Mouse (Mus musculus) liver, embryonic 14.5 days (tissue): Measurements from ENCODE around the gene Taf4. TPM values are rescaled to one million over a fixed set of nuclear protein-coding genes. Genes with fewer than 3 reads are reported as not detected.
A peak's percentile ranks its signal among the peaks of the same experiment; 100 is the strongest.

ENCODE experiments used
- ATAC-seq: fragments of 200-750 bp; cut with Nextera tagmentation; 2 replicates; pipeline ENCODE4 v1.8.0; 2017; ENCODE audit warnings: moderate number of reproducible peaks, mild to moderate bottlenecking, moderate library complexity; ENCODE audit not compliant: insufficient read depth
- DNase-seq, 3 experiments: peaks; one replicate each; pipeline ENCODE4 v3.0.0-alpha.2; 2012 to 2013; ENCODE audit warnings: low read depth in 3 of 3, low spot score in 3 of 3
- H3K27ac ChIP-seq: fragments of 300-500 bp; sonication (generic); 2 replicates; pipeline ENCODE4 v1.5.1; 2014; ENCODE audit warnings: moderate library complexity, mild to moderate bottlenecking, control low read depth, inconsistent platforms
- H3K27me3 ChIP-seq: fragments of 300-500 bp; sonication (generic); 2 replicates; pipeline ENCODE4 v1.6.1; 2014; ENCODE audit warnings: mild to moderate bottlenecking, low read length, moderate library complexity; ENCODE audit not compliant: control insufficient read depth, insufficient read depth
- H3K36me3 ChIP-seq: fragments of 300-500 bp; sonication (generic); replicated peaks from 2 replicates; pipeline ENCODE4 v1.6.1; 2014; ENCODE audit warnings: low read depth; ENCODE audit not compliant: control insufficient read depth, insufficient read depth
- H3K4me1 ChIP-seq, 2 experiments: fragments of 200-500 bp in 1 of 2; fragments of 300-500 bp in 1 of 2; sonication (generic) in 1 of 2; replicated peaks; 2 replicates each; pipeline ENCODE4 v1.6.1; 2012 to 2014; ENCODE audit warnings: antibody characterized with exemption in 1 of 2, inconsistent platforms in 1 of 2, low read length in 1 of 2; ENCODE audit not compliant: control insufficient read depth in 2 of 2, insufficient read depth in 2 of 2
- H3K4me2 ChIP-seq: fragments of 300-500 bp; sonication (generic); 2 replicates; pipeline ENCODE4 v1.6.1; 2014; ENCODE audit warnings: low read depth, mild to moderate bottlenecking, control low read depth, moderate library complexity
- H3K4me3 ChIP-seq, 2 experiments: fragments of 200-500 bp in 1 of 2; fragments of 300-500 bp in 1 of 2; sonication (generic) in 1 of 2; 2 replicates each; pipeline ENCODE4 v1.5.1; 2012 to 2014; ENCODE audit warnings: low read depth in 2 of 2, low read length in 2 of 2, mild to moderate bottlenecking in 2 of 2, control low read depth in 1 of 2, inconsistent platforms in 1 of 2, moderate library complexity in 1 of 2; ENCODE audit not compliant: insufficient read depth in 1 of 2
- H3K9ac ChIP-seq: fragments of 300-500 bp; sonication (generic); replicated peaks from 2 replicates; pipeline ENCODE4 v1.6.1; 2014; ENCODE audit warnings: mild to moderate bottlenecking, control low read depth, moderate library complexity
- H3K9me3 ChIP-seq: fragments of 300-500 bp; sonication (generic); 2 replicates; pipeline ENCODE4 v1.6.1; 2016; ENCODE audit warnings: low read length, mixed read lengths; ENCODE audit not compliant: control insufficient read depth
- CTCF ChIP-seq: IDR thresholded peaks from 2 replicates; pipeline ENCODE4 v1.5.1; 2016; ENCODE audit warnings: antibody characterized with exemption, low read depth, control low read depth
- EP300 ChIP-seq: IDR thresholded peaks from 2 replicates; pipeline ENCODE4 v1.6.1; 2016; ENCODE audit warnings: antibody characterized with exemption, low read depth
- WGBS: fragments of 180-500 bp; shearing (Covaris S2); extraction: QIAGEN DNeasy Blood & Tissue Kit; methylation state at CpG from one replicate; pipeline ENCODE4 v1.1.7; 2014; ENCODE audit not compliant: insufficient replicate concordance; 5-methylcytosine and 5-hydroxymethylcytosine counted together
- polyA plus RNA-seq, 2 experiments: library from polyadenylated mRNA; depleted of rRNA in 1 of 2; stranded (reverse) in 1 of 2; unstranded in 1 of 2; fragments of >200 nt; fragmentation: Nextera tagmentation in 1 of 2; extraction: Ambion mirVana in 1 of 2; gene quantifications; 2 replicates each; pipeline versions ENCODE4 v1.2.1 to v1.2.3; 2012 to 2014

Gene Taf4
- polyA plus RNA-seq, 2 experiments = 2.3 to 5.7 TPM

DNA sequence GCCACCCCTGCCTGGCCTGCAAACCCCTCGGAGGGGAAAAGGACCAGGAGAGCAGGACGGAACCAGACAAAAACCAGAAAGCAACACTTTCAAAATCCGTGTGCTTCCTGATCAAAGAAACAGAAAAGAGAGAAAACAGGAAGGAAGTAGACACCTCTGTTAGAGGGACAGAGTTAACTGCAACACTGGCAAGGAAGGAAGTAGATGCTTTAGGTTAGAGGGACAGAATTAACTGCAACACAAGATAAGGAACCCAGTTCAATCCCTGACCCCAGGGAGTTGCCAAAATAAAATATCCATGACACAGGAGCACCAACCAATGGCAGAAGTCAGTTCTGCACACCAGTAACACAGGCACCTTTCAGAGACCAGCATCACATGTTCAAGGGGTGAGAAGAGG, 42.3 kb downstream of the Taf4 start:
- Histone ChIP-seq H3K4me2 (no peak overlapping the region), H3K4me3 (no peak overlapping the region), H3K4me1 (peaks cover 0 to 2% of the 10 kb centered on the region in 2 experiments; a peak in 1 of 4 replicates), H3K27ac (no peak overlapping the region), H3K9me3 (no peaks in the 10 kb centered on the region), H3K27me3 (no peaks in the 10 kb centered on the region), H3K9ac (no peak overlapping the region), H3K36me3 (peaks cover 19% of the 10 kb centered on the region)
- 58% methylated on average over 3 of the region's 3 CpGs for WGBS
- TF ChIP-seq EP300 = no peak
- no peak for TF ChIP-seq CTCF
- ATAC-seq (no peak), DNase-seq (no peak)

DNA sequence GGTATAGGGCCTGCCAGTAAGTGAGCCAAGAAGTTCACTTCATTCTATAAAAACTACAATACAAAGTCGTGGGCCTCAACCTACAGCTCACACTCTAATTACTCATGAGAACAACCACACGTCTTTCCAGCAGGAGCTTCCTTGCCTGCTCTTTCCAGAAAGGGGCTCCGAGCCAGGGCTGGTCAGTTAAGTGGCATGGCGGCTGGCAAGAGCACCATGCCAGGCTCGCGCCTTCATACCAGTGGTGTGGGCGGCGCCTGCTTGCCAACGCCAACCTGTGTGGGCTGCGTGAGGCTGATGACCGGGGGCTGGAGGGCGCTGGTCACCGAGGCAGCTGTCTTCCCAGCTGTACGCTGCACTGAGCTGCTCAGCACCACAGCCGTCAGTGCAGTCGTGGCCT, 44.7 kb downstream of the Taf4 start:
- Histone ChIP-seq H3K4me2 (no peak overlapping the region), H3K36me3 (peaks cover 23% of the 10 kb centered on the region), H3K27ac (no peak overlapping the region), H3K9ac (no peak overlapping the region), H3K9me3 (no peaks in the 10 kb centered on the region), H3K4me1 (no peaks in the 10 kb centered on the region; a peak in 1 of 4 replicates), H3K27me3 (no peaks in the 10 kb centered on the region), H3K4me3 (no peak overlapping the region)
- 89% methylated on average over 16 of the region's 16 CpGs for WGBS
- no peak for DNase-seq
- no peak for ATAC-seq
- TF ChIP-seq CTCF (no peak), EP300 (no peak)

DNA sequence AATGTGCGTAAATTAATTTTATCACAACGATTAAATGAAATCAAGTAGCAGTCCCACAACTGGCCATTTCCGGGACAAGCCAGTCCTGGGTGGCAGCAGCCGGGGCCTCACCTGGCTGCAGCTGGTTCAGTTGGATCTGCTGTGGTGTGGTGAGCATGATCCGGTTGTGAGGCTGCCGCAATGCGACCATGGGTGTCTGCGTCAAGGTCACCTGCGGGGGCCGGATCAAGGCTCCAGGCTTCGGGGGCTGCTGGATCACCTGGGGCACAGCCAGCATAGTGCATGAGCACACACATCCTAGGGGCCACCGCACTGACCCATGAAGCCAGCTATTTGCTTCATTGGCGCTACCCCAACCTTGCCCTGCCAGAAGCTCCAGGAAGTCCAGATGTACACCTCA, 47.3 kb downstream of the Taf4 start:
- 84% methylated on average over 13 of the region's 13 CpGs for whole genome bisulfite sequencing
- Histone ChIP-seq H3K27ac (no peak overlapping the region), H3K9ac (no peak overlapping the region), H3K4me2 (no peak overlapping the region), H3K9me3 (no peaks in the 10 kb centered on the region), H3K27me3 (no peaks in the 10 kb centered on the region), H3K4me1 (no peaks in the 10 kb centered on the region), H3K4me3 (no peak overlapping the region), H3K36me3 (peaks cover 23% of the 10 kb centered on the region)
- DNase-seq = no peak
- no peak for TF ChIP-seq CTCF
- TF ChIP-seq EP300 = no peak
- ATAC-seq = no peak

DNA sequence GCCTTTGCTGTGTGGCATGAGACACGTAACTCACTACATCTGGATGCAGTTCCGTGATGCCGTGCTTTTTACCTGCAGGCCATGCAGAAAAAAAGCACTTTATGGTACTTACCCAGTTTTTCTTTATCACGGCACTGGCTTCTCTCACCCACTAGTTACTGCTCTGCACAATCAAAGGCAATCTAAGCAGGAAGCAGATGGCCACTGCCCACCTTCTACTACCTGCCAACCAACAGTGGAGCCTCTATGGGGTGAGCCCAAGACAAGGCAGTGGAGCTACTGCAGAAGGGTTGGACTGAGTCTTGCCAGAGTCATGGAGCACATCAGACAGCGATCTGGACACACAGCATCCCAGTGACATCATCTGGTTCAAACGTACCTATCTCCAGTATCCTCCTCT, 52.4 kb downstream of the Taf4 start:
- Histone ChIP-seq H3K27ac (no peak overlapping the region), H3K4me1 (no peaks in the 10 kb centered on the region), H3K9ac (no peak overlapping the region), H3K36me3 (peaks cover 29% of the 10 kb centered on the region), H3K4me2 (no peak overlapping the region), H3K4me3 (no peak overlapping the region), H3K27me3 (no peaks in the 10 kb centered on the region), H3K9me3 (no peaks in the 10 kb centered on the region)
- WGBS = 80% methylated on average over 6 of the region's 6 CpGs
- TF ChIP-seq EP300 = no peak
- ATAC-seq = no peak
- no peak for DNase-seq

DNA sequence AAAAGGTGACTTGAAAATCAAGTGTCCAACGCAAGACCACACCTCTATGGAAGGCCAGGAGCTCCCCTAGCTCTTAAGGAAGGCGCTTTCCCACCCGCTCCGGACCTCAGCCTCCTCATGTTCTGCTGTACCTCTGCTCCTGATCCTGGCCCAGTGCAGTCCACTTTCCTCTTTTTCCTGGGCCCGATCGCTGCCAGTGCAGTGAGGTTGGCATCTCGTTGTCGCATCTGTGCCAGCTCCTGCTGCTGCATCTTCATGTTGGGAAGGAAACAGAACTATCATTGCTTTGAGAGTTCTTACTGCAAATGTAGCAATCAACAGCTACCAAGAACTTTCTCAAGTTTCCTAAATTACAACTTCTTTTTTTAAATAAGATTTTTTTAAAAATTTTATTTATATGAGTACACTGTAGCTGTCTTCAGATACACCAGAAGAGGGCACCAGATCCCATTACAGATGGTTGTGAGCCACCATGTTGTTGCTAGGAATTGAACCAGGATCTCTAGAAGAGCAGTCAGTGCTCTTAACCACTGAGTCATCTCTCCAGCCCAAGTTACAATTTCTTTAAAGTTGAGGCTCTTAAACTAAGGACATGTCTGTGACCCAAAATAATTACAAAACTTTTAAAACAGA, 55.3 kb downstream of the Taf4 start:
- no peak overlapping the region for H3K4me3 ChIP-seq

More for the DNA sequence above, 55.3 kb downstream of the Taf4 start:
- peaks cover 30% of the 10 kb centered on the region for H3K36me3 ChIP-seq
- 85% methylated on average over 8 of the region's 8 CpGs for WGBS
- no peak for ATAC-seq
- H3K4me2 ChIP-seq = no peak overlapping the region
- H3K27ac ChIP-seq = no peak overlapping the region
- no peaks in the 10 kb centered on the region for H3K9me3 ChIP-seq
- no peak overlapping the region for H3K9ac ChIP-seq
- no peak for DNase-seq
- TF ChIP-seq CTCF (0 out of 2 replicates have a peak, but pooled peaks have one; percentile 5), EP300 (no peak)
- H3K4me1 ChIP-seq = no peaks in the 10 kb centered on the region
- H3K27me3 ChIP-seq = no peaks in the 10 kb centered on the region
